Mouse (Mus musculus): ENCODE data around the gene Golph3.

Golph3 gene

DNA sequence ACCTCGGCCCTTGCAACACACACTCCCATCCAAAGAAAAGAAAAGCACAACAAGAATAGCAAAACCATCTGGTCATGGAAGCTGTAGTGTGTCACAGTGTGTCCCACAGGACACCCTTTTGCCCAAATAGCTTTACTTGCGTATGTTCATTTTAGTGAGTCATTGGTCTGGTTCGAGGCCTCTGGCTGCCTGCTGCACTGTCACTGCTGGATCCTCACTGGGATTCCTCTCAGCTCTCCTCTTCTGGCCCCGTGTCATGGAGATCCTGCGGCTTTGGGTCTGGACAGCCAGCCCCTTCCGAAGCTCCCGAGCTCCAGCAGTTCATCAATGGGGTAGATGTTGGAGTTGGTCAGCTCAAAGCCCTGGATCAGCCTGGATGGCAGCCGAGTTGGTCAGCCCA, 2.8 kb upstream of the Golph3 start:
- DNase-seq (ENCODE audit: low spot score in 2 of 2) = no peak

DNA sequence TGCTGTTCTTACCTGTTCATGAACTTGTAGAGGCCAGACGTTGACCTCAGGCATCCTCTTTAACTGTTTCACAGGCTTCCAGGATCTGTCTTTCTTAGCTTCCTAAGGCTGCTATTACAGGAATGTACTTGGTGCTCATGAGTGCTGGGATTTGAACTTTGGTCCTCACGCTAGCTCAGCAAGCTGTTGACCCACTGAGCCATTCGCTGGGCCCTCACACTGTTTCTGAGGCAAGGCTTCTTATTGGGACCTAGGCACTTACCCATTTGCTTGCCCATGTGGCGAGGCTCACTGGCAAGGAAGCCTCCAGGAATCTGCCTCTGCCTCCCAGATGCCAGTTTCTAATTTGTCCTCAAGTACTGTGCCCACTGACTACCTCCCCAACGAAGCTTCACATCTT, 1.4 kb upstream of the Golph3 start:
- no peak for DNase-seq (ENCODE audit: low spot score in 2 of 2)

DNA sequence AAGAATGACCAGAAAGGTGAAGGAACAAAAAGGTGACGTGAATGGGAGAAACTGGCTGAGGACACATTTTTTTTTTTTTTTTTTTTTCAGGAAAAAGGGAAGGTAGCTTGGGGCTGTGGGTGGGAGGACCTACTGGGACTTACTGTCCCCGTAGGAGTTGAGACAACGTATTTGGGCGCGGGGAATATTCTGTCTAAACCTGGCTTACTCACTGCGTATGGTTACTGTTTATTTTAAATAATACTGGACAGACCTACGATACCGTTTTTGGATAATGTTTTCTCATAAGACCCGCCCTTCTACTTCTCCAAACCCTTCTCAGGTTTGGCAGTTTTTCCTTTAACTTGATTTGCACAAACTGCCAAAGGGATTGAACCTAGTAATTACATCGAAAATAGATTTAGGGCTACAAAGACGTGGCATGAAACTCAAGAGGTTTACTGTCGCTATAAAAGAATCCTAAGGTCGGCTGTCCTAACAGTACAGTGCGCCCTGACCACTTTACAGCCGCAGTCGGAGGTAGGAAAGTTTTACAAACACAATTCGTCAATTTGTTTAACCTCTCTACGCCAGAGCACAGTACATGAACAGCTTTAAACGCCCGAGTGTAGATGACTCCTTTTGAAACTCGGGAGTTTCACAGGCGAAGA, 684 bp upstream of the Golph3 start:
- no peak for DNase-seq (ENCODE audit: low spot score in 2 of 2)

DNA sequence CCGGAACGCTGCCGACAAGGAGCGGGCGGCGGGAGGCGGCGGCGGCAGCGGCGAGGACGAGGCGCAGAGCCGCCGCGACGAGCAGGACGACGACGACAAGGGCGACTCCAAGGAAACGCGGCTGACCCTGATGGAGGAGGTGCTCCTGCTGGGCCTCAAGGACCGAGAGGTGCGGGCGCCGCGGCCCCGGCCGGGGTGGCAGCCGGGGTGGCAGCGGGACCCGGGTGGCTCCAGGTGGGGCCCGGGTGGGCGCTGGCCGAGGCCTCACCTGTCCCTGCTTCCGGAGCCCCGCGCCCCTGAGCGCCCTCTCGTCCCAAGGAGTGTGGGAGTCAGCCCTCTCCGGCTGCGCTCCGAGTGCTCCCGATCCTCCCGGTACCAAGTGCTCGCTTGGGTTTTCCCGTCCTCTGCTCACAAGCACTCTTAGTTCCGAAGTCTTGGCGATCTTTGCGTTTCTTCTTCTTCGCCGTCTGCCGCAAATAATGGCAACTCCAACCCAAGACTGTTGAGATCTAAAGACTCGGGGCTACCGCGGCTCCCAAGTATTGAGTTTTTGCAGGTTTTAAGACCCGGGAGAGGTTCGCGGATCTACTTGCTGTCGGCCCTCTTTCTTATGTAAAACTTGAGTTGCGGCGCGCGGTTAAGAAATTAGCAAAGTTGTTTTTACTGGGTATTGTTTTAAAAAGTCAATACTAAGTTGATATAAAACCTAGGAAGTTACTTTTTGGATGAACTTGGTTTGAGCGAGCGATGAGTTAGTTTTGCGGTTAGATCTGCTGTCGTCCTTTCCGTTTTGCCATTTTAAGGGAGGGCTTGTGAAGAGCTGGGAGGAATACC, 755 bp downstream of the Golph3 start, which contains the start of gene 1810049J17Rik:
Gene 1810049J17Rik, minus strand, starts transcription at position 112 of the 834 bp plus-strand sequence.
- DNase-seq (ENCODE audit: low spot score in 2 of 2) = peak; percentile 5 to 23

DNA sequence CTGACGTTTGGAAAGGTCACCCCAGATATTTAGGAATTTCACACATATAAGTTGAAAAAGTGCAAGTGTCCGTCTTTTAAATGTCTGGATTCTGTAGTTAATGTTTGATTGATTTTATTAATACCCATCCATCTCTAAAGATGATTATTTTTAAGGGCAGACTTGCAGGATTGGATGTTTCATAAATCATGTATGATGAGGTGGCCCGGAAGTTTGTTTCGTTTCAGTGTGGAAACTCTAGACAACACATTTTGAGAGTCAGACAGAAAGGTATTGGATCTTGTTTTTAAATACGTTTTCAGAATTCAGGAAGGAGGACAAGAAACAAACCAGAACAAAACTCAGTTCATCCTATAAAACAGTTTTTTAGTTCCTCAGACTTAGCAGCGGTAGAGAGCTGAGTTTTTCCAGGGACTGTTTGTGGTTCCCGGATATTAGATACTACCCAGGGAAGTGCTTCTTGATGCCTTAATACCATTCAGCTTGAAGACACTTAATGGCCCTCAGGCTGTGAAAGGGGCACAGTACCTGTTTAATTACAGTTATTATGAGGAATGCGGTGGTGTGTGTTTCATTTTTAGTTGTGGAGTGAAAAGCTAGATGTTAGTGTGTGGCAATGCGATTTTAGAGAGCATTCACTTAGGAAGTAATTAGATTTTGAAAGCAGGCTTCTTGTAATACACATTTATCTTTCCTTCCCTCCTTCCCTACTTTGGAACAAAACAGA, 1.6 kb downstream of the Golph3 start:
- DNase-seq (ENCODE audit: low spot score in 2 of 2) = no peak

DNA sequence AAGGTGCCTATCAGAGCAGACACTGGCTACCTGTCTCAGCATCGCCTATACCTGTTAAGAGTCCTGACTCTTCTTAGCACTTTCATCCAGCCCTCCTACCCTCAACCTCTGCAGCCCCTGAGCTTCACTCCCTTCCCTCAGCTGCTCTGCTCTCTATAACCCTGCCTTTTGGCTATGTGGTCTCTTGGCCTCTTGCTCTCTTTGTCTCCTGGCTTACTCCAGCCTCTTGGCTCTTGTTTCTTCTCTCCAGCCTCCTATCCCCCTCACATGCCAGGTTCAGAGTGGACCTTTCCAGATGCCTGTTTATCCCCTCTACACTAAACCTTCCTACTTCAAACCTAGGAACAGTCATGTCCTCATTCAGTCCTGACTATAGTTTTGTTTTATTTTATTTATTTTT, 3.1 kb downstream of the Golph3 start:
- DNase-seq (ENCODE audit: low spot score in 2 of 2) = no peak

DNA sequence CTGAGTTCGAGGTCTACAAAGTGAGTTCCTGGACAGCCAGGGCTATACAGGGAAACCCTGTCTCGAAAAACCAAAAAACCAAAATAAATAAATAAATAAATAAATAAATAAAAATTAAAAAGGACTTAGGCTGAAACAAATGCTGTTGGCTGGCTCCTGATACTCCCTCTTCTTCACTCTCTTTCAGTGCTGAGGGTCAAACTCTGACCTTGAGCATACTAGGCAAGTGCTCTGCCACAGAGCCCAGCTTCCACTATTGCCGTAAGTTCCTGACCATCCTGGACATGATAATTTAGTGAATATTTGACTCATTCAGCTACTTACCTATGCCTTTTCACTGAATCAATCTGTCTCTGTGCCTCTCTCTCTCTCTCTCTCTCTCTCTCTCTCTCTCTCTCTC, 9.1 kb downstream of the Golph3 start:
- DNase-seq (ENCODE audit: low spot score in 2 of 2) = no peak

DNA sequence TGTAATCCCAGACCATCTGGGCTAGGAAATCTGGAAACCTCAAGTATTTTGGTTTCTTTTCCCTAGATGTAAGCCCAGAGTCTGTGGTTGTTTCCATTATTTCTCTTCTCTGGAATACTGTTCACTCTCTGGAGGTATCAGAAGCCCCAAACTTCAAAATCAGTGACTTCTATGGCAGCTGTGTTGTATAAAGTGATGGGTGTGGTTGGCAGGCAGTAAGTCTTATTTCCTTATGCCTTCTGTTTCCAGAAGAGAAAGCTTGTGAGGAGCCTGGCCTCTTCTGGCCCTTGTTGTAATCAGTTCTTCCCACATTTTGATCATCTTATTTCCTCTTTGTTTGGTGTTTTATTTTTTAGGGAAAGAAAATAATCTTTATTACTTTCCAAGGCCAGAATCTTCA, 9.6 kb downstream of the Golph3 start:
- DNase-seq (ENCODE audit: low spot score in 2 of 2) = no peak

DNA sequence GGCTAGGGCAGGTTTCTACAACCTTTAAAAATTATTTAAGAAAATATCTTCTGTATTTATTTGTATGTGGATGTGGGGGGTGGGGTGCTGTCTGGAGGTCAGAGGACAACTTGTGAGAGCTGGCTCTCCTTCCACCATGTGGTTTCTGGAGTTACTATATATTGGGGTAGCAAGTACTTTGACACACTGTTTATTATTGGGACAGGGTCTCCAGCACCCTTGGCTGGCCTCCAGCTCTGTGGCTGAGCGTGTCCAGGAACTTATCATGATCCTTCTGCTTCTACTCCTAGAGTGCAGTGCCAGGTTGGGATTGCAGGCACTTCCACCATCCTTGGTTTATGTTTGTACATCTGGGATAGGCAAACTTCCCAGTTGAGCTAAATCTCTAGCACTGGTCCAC, 10.1 kb downstream of the Golph3 start:
- DNase-seq (ENCODE audit: low spot score in 2 of 2) = no peak

DNA sequence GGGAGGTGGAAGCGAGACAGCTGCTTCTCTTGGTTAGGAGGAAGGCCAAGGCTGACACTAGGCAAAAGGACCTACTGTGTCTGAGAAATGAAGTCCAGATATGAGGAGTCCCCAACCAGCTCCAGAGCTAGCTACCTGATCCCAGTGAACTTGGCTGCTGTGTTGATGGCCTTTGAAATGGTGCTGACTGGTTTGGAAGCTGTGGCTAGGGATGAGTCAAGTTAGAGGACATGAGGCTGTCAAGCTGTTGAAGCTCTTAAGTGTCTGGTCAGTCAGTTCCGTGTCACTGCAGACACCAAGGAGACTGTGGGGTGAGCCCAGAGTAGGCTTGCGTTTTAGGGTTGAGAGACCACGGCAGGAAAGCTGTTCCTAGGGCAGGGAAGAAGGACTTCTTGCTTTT, 13.1 kb downstream of the Golph3 start:
- DNase-seq (ENCODE audit: low spot score in 2 of 2) = no peak

DNA sequence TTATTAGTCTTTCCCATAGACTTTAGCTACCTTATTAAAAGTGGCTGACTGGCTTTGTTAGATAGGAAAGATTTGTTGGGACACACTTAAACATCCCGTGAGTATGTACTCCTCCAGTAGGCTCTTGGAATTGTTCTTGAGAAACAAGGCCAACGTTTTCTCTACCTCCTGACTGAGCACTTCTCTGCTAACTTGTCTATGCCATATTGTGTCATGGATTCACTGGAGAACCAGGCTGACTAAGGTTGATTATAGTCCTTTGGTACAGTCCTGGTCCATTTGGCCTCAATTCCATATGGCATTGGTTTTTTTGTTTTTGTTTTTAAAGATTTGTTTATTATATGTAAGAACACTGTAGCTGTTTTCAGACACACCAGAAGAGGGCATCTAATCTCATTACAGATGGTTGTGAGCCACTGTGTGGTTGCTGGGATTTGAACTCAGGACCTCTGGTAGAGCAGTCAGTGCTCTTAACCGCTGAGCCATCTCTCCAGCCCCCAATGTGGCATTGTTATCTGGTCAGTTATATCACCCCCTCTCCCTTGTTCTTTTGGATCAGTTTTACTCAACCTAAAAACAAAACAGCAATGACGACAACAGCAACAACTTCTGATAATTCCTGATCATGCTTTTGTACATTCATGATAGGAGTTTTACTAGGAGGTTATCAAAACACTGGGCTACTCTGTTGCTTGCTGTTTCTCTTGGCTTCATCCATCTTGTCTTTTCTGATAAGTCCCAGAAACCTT, 16.0 kb downstream of the Golph3 start:
- no peak for DNase-seq (ENCODE audit: low spot score in 2 of 2)

DNA sequence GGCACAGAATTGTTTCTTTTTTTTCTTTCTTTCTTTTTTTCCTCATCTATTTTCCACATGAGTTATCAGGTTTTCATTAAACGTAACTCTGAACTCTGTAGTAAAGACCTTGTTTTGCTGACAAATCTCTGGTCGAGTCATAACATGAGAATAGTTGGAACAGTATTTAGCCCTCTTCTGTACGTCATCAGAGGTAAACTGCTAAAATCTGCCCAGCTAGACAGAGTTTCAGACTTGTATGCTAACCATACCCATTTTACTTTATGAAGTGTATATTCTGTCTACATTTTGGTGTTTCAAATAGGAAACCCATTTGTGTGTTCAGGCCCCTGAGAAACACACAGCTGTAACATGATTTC, 16.5 kb downstream of the Golph3 start:
- no peak for DNase-seq (ENCODE audit: low spot score in 2 of 2)

DNA sequence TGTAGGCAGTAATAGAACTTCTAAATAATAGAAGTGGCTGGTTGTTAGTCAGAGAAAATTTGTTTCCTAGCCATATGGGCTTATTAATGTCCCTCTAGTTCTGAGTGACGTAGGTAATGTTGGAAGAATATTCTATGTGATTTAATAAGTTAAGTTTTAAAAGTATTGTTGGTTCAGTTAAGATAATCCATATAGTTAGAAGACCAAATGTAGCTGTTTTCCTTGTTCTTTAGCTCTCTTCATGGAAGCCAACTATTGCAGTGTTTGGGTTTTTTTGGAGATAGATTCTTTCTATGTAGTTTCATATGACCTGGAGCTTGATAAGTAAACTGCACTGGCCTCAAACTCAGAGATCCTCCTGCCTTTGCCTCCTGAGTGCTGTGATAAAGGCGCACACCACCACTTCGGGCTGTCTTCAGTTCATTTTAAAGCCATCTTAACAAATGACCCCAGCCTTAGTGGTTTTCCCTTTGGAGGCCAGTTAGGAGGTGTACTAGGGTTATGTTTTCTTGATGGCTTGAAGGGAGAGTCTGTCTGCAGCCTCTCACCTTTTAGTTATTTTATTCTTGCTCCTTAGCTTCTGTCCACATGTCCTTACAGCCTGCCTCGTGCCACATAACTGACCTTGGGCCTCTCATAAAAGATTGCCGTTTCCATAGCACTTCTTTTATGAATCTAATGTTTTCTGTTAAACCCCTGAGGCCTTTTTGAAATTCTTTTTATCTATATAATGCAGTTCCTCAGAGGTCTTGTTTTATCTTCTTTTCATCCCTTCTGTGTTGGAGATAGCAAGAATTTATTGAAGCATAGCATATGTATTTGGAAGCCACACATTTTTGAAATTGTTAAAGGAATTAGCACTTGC, 19.5 kb downstream of the Golph3 start:
- DNase-seq (ENCODE audit: low spot score in 2 of 2) = no peak

DNA sequence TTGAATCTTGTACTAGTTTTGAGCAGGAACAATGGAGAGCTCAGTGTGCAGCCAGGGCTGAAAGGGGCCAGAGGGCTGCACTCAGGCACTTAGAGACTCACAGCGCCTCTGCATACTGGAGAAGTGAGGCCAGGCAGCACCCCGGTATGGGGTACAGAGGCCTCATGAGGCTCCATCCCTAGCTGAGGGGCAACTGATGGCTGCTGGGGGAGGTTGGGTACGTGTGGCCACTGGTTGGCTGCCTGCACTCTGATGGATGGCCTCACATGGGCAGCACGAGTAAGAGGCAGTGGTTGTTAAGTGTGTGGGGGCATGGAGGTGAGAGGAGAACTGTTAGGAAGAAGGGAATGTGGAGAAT, 20.1 kb downstream of the Golph3 start:
- DNase-seq (ENCODE audit: low spot score in 2 of 2) = no peak

DNA sequence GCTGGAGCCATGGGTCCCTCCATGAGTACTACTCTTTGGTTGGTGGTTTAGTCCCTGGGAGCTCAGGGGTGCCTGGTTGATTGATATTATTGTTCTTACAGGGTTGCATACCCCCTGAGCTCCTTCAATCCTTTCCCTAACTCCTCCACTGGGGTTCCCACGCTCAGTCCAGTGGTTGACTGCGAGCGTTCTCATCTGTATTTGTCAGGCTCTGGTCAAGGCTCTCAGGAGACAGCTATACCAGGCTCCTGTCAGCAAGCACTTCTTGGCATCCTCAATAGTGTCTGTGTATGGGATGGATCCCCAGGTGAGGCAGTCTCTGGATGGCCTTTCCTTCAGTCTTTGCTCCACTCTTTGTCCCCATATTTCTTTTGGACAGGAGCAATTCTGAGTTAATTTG, 25.7 kb downstream of the Golph3 start:
- no peak for DNase-seq (ENCODE audit: low spot score in 2 of 2)

DNA sequence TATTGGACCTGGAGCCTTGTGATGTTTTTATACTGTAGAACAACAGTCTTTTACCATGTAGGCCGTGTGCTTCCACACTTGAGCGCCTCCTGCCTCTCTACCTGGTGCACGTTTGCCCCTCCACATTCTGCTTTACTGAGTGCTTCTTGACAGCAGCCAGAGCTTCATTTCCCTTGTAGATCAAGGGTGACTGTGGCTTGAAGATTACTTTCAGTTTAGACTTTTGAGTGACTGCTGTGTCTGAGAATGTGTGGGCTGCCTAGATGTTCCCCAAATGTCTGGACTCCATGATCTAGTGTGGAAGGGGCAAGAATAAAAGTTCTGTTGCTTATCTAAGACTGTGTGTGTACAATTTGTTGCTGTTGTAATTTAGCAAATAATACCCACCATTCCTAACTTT, 27.7 kb downstream of the Golph3 start:
- no peak for DNase-seq (ENCODE audit: low spot score in 2 of 2)

DNA sequence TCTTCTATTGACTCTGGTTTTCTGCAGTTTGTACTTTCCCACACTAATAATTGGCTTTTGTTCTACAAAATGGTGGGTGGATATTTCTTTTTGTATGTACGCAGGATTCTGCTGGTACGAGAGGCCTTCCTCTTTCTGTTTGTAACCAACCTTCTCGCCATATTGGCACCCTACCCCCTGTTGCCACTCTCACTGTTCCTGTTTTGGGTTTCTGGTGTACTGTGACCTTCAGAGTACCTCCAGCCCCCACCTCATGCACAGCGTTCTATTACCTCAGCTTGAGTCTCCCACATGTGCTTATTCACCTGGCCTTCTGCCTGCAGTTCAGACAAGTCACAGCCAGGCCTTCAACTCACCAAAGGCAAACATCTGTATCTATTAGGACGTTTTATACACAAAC, 28.6 kb downstream of the Golph3 start:
- DNase-seq (ENCODE audit: low spot score in 2 of 2) = no peak

DNA sequence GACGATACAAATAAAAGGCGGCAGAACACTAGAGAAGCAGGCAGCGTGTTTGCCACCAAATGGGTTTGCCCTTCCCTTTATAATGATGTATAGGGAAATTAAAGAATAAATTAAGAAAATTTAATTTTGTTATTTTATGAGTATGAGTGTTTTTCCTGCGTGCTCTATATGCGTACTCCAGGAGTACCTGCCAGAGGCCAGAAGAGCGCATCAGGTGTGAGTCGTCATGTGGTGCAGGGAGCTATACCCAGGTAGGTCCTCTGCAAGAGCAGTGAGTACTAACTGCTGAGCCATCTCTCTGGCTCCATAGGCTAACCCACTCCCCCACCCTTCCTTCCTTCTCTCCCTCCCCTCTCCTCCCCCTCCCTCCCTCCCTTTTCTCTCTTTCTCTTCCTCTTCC, 30.2 kb downstream of the Golph3 start:
- DNase-seq (ENCODE audit: low spot score in 2 of 2) = no peak

DNA sequence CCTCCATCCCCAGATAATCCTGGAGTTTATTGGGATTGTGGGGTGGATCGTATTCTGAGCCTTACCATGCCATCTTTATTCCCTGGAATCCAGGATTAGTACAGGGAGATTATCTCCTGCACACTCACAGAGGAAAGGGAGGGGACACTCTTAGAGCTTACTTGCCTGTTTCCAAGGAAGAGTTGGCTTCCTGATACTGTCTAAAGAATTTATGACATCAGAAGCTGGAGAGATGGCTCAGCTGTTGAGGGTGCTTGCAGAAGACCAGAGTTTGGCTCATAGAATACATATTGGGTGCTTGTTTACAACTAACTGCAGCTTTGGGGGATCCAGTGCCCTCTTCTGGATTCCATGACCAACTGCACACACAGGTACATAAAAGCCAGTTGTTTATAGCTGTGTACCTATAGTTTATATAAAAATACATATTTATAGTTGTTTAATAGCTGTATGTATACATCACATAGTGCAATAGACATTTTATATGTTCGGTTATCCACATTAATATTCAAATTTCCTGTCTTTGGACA, 33.1 kb downstream of the Golph3 start:
- no peak for DNase-seq (ENCODE audit: low spot score in 2 of 2)

DNA sequence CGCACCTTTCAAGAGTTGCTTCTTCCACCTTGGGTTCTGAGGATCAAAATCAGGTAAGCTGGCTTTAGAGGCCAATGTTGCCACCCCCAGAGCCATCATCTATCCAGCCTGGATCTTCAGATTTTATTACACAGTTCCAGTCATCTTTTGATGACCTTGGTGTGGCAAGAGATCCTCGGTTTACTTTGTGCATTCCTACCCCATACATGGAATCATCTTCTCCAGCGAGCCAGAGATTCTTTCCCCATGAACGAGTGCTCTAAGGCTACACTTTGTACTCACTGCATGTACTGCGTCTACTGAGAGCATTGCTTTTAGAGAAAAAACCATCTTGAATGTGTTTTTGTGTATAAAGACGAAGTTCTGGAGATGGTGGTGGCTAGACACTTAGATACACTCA, 34.0 kb downstream of the Golph3 start:
- no peak for DNase-seq (ENCODE audit: low spot score in 2 of 2)

DNA sequence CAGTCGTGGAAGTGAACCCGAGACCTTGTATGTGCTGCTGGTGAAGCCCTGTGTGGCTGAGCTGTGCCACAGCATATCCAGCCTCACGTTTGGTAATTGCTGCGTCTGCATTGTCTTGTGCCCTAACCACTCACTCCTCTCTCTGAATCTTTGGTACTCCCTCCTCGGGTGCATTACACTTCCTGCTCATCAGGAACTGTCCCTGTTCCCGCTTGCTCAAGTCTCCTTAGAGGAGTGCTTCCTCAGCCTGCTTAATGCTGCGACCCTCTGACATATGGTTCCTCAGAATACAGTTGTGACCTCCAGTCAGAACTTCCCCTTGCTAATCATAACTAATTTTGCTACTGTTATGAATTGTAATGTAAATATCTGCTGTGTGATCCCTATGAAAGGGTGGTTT, 34.7 kb downstream of the Golph3 start:
- DNase-seq (ENCODE audit: low spot score in 2 of 2) = no peak
